Mouse (Mus musculus): ENCODE measurements around the gene Vps53.

Vps53 gene

DNA sequence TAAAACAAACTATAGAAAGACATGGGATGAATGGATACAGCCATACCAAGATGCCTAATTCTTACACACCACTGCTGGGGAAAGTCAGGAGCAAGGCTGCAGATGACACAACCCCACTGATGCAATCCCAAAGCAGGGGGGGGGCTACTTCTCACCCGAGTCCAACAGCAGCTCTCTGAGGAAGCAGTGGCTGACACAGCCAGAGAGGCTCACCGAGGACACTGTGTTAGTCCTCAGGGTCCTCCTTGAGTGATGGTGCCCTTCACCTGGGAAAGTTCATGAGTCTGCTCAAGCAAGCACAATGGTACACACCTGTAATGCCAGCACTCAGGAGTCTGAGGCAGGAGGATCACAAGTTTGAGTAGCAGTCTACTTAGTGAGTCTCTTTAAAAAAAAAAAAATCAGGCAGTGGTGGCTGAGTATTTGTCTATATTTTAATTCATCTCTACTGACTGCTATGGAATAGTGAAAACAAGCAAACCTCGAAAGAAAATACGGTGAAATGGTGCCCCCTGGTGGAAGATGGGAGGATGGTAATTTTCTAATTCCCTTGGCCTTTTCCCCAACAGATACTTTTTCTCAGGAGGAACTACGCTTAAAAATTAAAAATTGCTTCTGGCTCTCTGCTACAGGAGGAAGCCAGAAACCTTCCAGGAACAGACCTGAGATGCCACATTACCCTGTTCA lies 12.2 kb downstream of the Vps53 start:
- peak; percentile 72 to 85 for DNase-seq

GRCm38 (mm10) chr11:76166657-76167056 lies 12.8 kb downstream of the Vps53 start:
- DNase-seq: no peak

- DNase-seq: no peak
These were observed 19.2 kb downstream of the Vps53 start for GRCm38 (mm10) chr11:76160251-76160650.

DNA sequence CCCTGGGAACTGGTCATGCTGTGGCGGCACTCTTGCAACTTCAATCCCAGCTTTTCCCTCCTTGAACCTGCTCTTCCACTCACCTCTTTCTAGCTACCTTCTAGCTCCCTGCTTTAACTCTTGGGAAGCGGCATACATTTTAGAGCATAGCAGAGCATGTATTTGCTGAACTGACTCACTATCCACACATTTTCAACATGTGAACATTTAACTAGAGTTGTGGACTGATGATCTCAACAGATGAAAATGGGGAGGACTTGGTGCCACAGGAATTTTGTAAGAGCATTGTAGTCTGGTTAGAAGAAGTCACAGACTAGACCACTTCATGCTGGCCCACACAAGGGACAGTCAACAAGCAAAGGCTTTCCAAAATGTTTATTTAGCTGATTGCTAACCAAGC lies 21.1 kb downstream of the Vps53 start:
- no peak for DNase-seq

GRCm38 (mm10) chr11:76154861-76155260 lies 24.6 kb downstream of the Vps53 start:
- DNase-seq: no peak

GRCm38 (mm10) chr11:76154200-76154599 lies 25.2 kb downstream of the Vps53 start:
- no peak for DNase-seq

DNA sequence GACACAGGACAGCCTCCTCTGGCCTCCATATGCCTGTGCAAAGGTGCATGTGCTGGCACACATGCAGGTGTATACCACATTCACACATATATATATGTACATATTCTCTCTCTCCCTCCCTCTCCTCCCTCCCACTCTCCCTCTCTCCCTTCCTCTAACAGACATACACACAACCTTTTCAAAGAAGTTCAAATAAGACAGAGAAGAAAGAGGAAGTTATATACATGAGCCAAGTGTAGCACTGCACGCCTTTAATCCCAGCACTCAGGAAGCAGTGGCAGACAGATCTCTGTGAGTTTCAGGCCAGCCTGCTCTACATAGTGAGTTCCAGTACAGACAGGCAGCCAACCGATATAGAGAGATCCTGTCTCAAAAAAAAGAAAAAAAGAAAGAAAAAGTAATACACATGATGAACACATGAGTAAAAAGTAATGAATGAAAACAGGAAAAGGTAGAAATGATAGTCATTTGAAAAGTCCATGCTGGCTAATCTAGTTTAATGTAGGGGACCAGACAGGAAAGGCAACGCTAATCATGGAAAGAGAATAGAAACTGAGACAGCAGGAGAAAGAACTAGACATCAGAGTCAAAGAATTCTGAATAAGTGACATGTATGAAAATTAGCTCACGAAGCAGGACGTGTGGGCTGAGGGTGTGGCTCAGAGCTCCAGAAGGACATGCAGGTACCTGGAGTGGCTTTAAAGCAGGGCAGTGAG lies 26.1 kb downstream of the Vps53 start:
- DNase-seq: no peak

DNA sequence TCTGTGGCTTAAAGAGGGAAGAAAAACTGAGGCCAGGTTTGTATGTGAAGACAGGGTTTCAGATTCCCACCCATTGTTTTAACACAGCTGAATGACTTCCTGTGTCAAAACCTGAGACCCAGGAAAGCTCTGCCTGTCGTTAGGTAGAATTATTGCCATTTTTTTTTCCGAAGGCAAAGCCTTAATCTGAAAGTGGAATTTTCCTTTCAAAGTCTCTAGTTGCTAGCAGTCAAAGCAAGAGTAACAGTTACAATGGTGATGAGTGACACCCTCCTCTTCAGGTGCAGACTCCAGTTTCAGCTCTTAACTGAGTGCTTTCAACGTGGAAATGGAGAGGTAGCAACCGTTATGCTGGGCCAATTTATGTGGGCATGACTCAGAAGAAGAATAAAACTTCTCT lies 28.5 kb downstream of the Vps53 start:
- no peak for DNase-seq

GRCm38 (mm10) chr11:76148055-76149008 lies 31.1 kb downstream of the Vps53 start:
- DNase-seq: no peak

DNA sequence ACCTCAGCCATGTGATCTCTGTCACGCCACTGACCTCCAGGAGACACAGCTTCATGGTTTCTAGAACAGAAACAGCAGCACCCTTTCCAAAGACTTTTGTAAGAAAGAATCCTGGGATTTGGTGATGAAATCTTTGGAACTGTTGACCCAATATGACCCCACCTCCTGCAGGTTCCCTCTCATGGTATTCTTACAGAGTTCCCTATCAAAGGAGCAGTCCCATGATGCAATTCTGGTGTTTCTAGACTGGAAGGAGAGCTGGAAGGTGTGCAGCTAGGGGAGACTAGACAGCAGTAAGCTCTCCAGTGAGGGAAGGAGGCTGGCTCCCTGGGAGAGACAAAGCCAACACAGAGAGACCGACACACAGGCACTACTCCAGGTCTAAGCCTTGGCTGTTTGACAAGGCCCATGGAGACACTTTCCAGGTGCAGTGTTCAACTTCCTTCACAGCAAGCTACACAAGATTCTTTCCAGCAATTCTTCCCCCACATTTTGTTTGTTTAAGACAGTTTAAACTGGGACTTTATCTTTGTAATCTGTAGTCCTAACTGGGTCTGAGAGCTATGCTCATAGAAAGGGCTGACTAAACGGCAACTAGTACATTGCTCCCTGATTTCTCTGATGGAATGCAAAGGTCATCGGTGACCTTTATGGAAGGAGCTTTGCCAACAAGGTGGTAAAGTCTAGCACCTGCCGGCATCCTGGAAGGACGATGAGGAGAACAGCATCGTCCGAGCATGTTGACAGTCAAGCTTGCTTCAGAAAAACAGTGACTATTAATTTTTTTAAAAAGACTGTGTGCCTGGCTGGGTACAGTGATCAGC lies 33.0 kb downstream of the Vps53 start:
- peak; percentile 39 to 41 for DNase-seq

DNA sequence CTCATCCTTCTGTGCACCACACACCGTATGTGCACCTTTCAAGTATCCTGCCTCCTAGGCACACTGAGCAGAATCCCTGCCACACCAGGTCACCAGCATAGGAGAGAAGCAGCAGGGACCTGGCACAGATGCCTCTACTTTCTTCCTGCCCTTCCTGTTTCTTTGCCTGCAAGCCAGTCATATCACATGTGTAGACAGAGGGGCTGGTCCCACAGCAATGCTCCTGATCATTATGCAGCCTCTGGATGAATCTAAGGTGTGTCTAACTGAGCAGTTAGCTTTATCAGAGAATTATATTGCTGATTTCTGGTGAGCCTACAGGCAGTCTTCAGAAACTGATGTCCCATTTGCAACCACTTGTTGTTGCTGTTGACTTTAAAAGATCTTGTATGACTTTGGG lies 34.3 kb downstream of the Vps53 start:
- no peak for DNase-seq

DNA sequence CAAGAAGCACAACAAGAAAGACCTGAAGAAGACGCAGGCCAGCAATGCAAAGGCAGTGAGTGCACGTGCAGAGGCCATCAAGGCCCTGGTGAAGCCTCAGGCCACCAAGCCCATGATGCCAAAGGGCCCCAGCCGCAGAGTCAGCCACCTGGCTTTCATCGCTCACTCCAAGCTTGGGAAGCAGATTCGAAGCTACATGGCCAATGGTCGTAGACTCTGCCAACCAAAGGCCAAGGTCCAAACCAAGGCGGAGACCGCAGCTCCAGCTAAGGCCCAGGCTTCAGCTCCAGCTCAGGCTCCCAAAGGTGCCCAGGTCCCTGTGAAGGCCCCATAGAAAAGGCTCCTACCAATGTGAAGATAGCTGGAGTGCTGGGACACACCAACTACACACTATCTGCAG lies 35.1 kb downstream of the Vps53 start:
- no peak for DNase-seq

- no peak for DNase-seq
These were observed 41.5 kb downstream of the Vps53 start for GRCm38 (mm10) chr11:76137996-76138395.

GRCm38 (mm10) chr11:76135641-76136437 lies 43.6 kb downstream of the Vps53 start:
- no peak for DNase-seq

DNA sequence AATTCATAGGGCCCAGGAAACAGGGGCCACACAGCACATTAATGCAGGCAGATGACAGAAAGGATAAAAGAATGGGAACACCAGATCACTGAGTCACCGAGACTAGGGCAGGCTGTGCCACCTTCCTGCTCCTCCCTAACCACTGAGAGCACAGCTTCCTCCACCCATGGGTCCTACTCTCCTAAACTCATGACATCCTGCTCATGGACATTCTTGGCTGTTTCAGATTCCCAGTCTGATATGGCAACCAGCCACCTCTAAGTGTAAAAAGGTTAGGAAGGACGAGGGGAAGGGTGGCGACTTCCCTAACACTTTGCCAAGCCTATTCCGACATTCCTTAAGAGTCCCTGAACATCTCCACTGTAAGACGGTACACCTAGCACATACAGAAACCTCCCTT lies 48.6 kb downstream of the Vps53 start:
- no peak for DNase-seq

GRCm38 (mm10) chr11:76125386-76125785 lies 54.1 kb downstream of the Vps53 start:
- DNase-seq: no peak

GRCm38 (mm10) chr11:76123517-76123916 lies 55.9 kb downstream of the Vps53 start:
- DNase-seq: no peak

- DNase-seq: no peak
These were observed 56.9 kb downstream of the Vps53 start for GRCm38 (mm10) chr11:76122571-76122970.

DNA sequence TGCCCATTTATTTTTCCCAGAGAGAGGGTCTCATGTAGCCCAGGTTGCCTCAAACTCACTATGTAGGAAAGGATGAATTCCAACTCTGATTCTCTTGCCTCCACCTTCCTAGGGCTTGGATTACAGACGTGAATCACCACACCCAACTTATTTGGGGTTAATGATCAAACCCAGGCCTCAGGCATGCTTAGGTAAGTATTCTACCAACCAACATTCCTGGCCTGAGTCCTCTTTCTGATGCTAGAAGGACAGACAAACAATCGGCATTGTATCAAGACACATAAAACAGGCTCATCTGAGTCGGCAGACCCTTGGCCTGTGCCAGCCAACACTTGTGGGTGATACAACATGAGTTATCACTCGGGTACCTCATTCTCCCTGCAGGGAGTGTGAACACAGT lies 58.4 kb downstream of the Vps53 start:
- no peak for DNase-seq

- no peak for DNase-seq
These were observed 59.0 kb downstream of the Vps53 start for GRCm38 (mm10) chr11:76120407-76120901.

- no peak for DNase-seq
These were observed 69.0 kb downstream of the Vps53 start for GRCm38 (mm10) chr11:76110416-76110815.

All from cerebellum, adult 18-20 months (tissue).